Mouse (Mus musculus) liver, embryonic 11.5 days (tissue): ENCODE measurements around the gene Zfp786. TPM values are rescaled to one million over a fixed set of nuclear protein-coding genes. Genes with fewer than 3 reads are reported as not detected.

Experiments used
- ATAC-seq: fragments of 200-750 bp; cut with Nextera tagmentation; replicated peaks from 2 replicates; pipeline ENCODE4 v1.8.0; 2017; ENCODE audit warnings: moderate number of reproducible peaks, mild to moderate bottlenecking, moderate TSS enrichment, moderate library complexity; ENCODE audit not compliant: low FRiP score
- DNase-seq: peaks from one replicate; pipeline ENCODE4 v3.0.0-alpha.2; 2017; ENCODE audit warnings: low spot score
- H3K27ac ChIP-seq: fragments of 300-500 bp; sonication (generic); 2 replicates; pipeline ENCODE4 v1.5.1; 2014; ENCODE audit warnings: mild to moderate bottlenecking, low read depth, low read length, control low read depth
- H3K27me3 ChIP-seq: fragments of 300-500 bp; sonication (generic); replicated peaks from 2 replicates; pipeline ENCODE4 v1.6.1; 2014; ENCODE audit warnings: low read length, mixed read lengths; ENCODE audit not compliant: control insufficient read depth, insufficient read depth
- H3K36me3 ChIP-seq: fragments of 300-500 bp; sonication (generic); 2 replicates; pipeline ENCODE4 v1.6.1; 2014; ENCODE audit warnings: mild to moderate bottlenecking, low read length, moderate library complexity, mixed read lengths; ENCODE audit not compliant: control insufficient read depth, insufficient read depth
- H3K4me1 ChIP-seq: fragments of 300-500 bp; sonication (generic); replicated peaks from 2 replicates; pipeline ENCODE4 v1.6.1; 2014; ENCODE audit warnings: low read length, mixed read lengths; ENCODE audit not compliant: control insufficient read depth, insufficient read depth
- H3K4me2 ChIP-seq: fragments of 300-500 bp; sonication (generic); 2 replicates; pipeline ENCODE4 v1.6.1; 2014; ENCODE audit warnings: mild to moderate bottlenecking, control low read depth, moderate library complexity
- H3K4me3 ChIP-seq: fragments of 300-500 bp; sonication (generic); 2 replicates; pipeline ENCODE4 v1.5.1; 2014; ENCODE audit warnings: low read depth, low read length, control low read depth
- H3K9ac ChIP-seq: fragments of 300-500 bp; sonication (generic); 2 replicates; pipeline ENCODE4 v1.6.1; 2014; ENCODE audit warnings: low read depth, low read length, control low read depth
- H3K9me3 ChIP-seq: fragments of 300-500 bp; sonication (generic); 2 replicates; pipeline ENCODE4 v1.6.1; 2016; ENCODE audit warnings: low read length, inconsistent platforms, mixed read lengths; ENCODE audit not compliant: control insufficient read depth
- WGBS: fragments of 180-500 bp; shearing (Covaris S2); extraction: QIAGEN DNeasy Blood & Tissue Kit; methylation state at CpG from one replicate; pipeline ENCODE4 v1.1.7; 2014; 5-methylcytosine and 5-hydroxymethylcytosine counted together
- polyA plus RNA-seq: library from polyadenylated mRNA; unstranded; fragments of >200 nt; fragmentation: Nextera tagmentation; extraction: Ambion mirVana; gene quantifications from 2 replicates; pipeline ENCODE4 v1.2.1, GENCODE M21; 2014

Gene Zfp786
- polyA plus RNA-seq, 1 experiment from 2014 or later: 0.90 TPM

DNA sequence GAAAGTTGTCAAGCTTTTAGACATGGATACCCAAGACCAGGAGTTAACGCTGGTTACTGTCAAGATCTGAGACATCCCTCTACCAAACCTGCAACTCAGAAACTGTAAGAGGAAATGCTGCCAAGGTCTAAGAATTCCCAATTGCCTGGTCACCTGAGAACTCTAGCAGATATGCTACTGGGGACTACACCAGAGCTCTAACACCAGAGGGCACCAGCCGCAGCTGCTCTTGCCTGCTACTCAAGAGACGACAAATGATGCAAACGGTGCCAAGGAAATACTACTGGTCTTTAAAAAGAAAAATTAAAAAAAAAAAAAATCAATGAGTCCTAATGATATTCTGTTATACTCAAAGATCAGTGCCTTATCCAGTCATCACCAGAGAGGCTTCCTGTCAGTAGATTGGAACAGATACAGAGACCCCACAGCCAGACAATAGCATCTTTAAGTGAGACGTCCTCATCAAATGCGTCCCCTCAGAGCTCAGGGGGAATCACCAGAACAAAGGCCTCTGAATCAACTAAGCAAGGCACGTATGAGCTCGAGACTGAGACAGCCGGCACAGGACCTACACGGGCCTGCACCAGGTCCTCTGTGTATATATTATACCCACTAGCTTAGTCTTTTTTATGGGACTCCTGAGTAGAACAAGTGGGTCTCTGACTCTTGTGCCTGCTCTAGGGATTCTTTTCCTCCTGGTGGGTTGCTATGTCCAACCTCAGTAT is 36.4 kb downstream of the Zfp786 start:
- 75% methylated on average over 10 of the region's 10 CpGs for WGBS
- ATAC-seq (no peak), DNase-seq (no peak)
- H3K9me3 ChIP-seq: no peaks in the 10 kb centered on the region
- H3K9ac ChIP-seq: no peak overlapping the region
- H3K4me2 ChIP-seq: no peak overlapping the region
- no peaks in the 10 kb centered on the region for H3K27me3 ChIP-seq
- H3K4me3 ChIP-seq: no peak overlapping the region
- H3K4me1 ChIP-seq: no peaks in the 10 kb centered on the region
- H3K27ac ChIP-seq: no peak overlapping the region
- peaks cover 26% of the 10 kb centered on the region for H3K36me3 ChIP-seq

- ATAC-seq (no peak), DNase-seq (no peak)
- 74% methylated on average over 5 of the region's 5 CpGs for WGBS
- H3K9me3 ChIP-seq: no peaks in the 10 kb centered on the region
- H3K27me3 ChIP-seq: no peaks in the 10 kb centered on the region
- H3K9ac ChIP-seq: no peak overlapping the region
- peaks cover 19% of the 10 kb centered on the region for H3K36me3 ChIP-seq
- H3K4me2 ChIP-seq: no peak overlapping the region
- H3K4me1 ChIP-seq: no peaks in the 10 kb centered on the region
- no peak overlapping the region for H3K4me3 ChIP-seq
- no peak overlapping the region for H3K27ac ChIP-seq
These were observed 37.4 kb downstream of the Zfp786 start for GRCm38 (mm10) chr6:47793284-47793683.

DNA sequence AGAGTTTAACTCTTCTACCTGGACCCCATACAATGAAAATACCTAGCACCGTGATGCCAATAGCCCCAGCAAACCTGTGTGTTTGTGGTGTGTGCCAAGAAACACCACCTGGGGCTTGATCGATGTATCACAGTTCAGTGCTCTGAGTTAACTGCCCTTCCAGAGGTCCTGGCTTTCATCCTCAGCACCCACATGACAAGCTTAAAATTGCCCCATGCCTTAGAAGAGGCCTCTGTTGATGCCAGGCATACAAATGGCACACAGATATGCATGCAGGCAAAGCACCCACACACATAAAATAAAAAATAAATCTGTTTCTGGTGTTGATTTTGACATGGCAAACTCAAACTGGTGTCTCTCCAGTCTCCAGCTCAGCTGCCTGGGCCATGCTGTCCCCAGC is 38.1 kb downstream of the Zfp786 start:
- Histone ChIP-seq H3K9me3 (no peaks in the 10 kb centered on the region), H3K27me3 (no peaks in the 10 kb centered on the region), H3K36me3 (peaks cover 11% of the 10 kb centered on the region), H3K27ac (no peak overlapping the region), H3K4me2 (no peak overlapping the region), H3K4me1 (no peaks in the 10 kb centered on the region), H3K4me3 (no peak overlapping the region), H3K9ac (no peak overlapping the region)
- ATAC-seq: no peak
- no peak for DNase-seq
- WGBS: 88% methylated on average over 2 of the region's 2 CpGs

DNA sequence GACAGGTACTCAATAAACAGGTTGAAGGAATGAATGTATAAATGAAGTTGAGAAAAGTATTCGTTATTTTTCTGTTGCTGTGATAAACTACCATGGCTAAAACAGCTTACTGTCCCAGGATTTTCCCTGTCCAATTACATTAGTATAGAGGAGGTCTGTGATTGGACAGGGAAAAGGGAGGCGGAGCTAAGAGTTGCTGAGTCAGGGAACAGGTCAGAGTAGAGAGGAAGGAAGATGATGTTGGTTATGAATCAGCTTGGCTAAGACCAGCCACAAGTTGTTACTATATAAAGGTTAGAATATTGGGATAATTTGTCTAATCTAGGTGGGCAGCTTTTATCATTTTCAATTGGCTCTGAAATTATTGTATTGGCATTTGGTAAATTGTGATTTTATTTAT is 39.9 kb downstream of the Zfp786 start:
- no peaks in the 10 kb centered on the region for H3K9me3 ChIP-seq
- DNase-seq (no peak), ATAC-seq (no peak)
- H3K4me1 ChIP-seq: no peaks in the 10 kb centered on the region
- 24% methylated on average over 2 of the region's 2 CpGs for WGBS
- H3K36me3 ChIP-seq: peaks cover 1% of the 10 kb centered on the region; the same call in 1 of the 2 replicates
- no peak overlapping the region for H3K9ac ChIP-seq
- H3K4me3 ChIP-seq: no peak overlapping the region
- H3K27me3 ChIP-seq: no peaks in the 10 kb centered on the region
- H3K27ac ChIP-seq: no peak overlapping the region
- H3K4me2 ChIP-seq: no peak overlapping the region

- Histone ChIP-seq H3K9me3 (no peaks in the 10 kb centered on the region), H3K4me2 (peak overlapping the region; percentile 59), H3K27me3 (no peaks in the 10 kb centered on the region), H3K27ac (peak overlapping the region; percentile 57), H3K9ac (peak overlapping the region; percentile 63), H3K4me1 (no peaks in the 10 kb centered on the region), H3K36me3 (no peaks in the 10 kb centered on the region), H3K4me3 (peak overlapping the region; percentile 47)
- DNase-seq (no peak), ATAC-seq (0 out of 2 replicates have a peak, but pooled peaks have one; percentile 27)
- 43% methylated on average over 3 of the region's 3 CpGs for WGBS
These were observed 41.8 kb downstream of the Zfp786 start for GRCm38 (mm10) chr6:47788821-47789220.

DNA sequence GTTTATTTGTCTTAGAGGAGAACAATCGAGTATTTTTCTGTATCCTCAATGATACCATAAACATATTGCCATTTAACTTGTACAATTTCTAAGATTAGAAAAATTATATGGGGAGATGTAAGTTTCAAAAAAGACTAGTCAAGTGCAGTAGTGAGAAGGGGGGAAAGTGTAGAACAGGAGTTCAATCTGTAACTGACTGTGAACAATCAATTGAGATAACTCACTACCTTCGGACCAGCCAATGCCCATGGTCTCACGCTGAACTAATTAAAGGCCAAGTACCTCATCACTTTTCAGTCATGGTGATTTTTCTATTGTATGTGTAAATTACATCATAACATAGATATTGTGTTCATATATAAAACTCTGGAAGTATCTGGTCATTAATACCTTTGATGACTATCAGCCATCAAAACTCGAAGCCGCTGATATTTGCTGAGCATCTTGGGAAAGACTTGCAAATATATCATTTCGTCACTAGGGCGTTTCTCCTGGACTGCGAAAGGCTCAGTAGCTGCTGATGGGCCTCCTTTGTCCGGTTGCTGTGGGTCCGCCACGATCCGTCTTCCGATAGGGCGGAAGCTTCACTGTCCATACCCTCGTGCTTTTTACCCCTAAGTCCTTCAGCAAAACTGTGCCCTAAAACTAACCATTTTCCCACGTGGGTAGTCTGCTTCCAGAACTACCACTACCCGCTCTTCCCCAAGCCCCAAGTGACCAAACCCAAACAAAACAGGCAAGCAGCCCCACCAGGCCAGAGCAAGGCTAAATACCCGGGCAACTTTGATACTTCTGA is 42.5 kb downstream of the Zfp786 start:
- ATAC-seq: peak; percentile 89
- peak overlapping the region; percentile 47 for H3K4me3 ChIP-seq
- peak overlapping the region; percentile 59 for H3K4me2 ChIP-seq
- no peaks in the 10 kb centered on the region for H3K9me3 ChIP-seq
- H3K36me3 ChIP-seq: no peaks in the 10 kb centered on the region
- H3K4me1 ChIP-seq: no peaks in the 10 kb centered on the region
- DNase-seq: peak; percentile 74
- under 1% methylated on average over 18 of the region's 18 CpGs for WGBS
- H3K27me3 ChIP-seq: no peaks in the 10 kb centered on the region
- H3K9ac ChIP-seq: peak overlapping the region; percentile 63
- peak overlapping the region; percentile 57 for H3K27ac ChIP-seq

GRCm38 (mm10) chr6:47784707-47785412 is 45.8 kb downstream of the Zfp786 start:
- no peak for DNase-seq
- no peak overlapping the region for H3K4me2 ChIP-seq
- H3K36me3 ChIP-seq: no peaks in the 10 kb centered on the region
- H3K9me3 ChIP-seq: no peaks in the 10 kb centered on the region
- H3K27ac ChIP-seq: no peak overlapping the region
- no peak overlapping the region for H3K4me3 ChIP-seq
- 69% methylated on average over 5 of the region's 5 CpGs for WGBS
- H3K9ac ChIP-seq: no peak overlapping the region
- H3K27me3 ChIP-seq: no peaks in the 10 kb centered on the region
- ATAC-seq: no peak
- H3K4me1 ChIP-seq: 0 out of 2 replicates have a peak, but pooled peaks cover 4% of the 10 kb centered on the region

GRCm38 (mm10) chr6:47781091-47781968 is 49.3 kb downstream of the Zfp786 start:
- no peaks in the 10 kb centered on the region for H3K9me3 ChIP-seq
- peak overlapping the region; percentile 50 for H3K4me3 ChIP-seq
- peaks cover 4% of the 10 kb centered on the region; the same call in 1 of the 2 replicates for H3K4me1 ChIP-seq
- no peaks in the 10 kb centered on the region; the same call in 1 of the 2 replicates for H3K27me3 ChIP-seq
- DNase-seq: peak; percentile 49
- ATAC-seq: peak; percentile 60
- H3K27ac ChIP-seq: no peak overlapping the region
- H3K4me2 ChIP-seq: peak overlapping the region; percentile 49
- peak overlapping the region; percentile 43; the same call in 1 of the 2 replicates for H3K9ac ChIP-seq
- under 1% methylated on average over 21 of the region's 21 CpGs for WGBS
- no peaks in the 10 kb centered on the region for H3K36me3 ChIP-seq
